Mouse (Mus musculus) cortical plate, adult 2 months (tissue): ENCODE results near the gene Vstm4.

Experiments used
- CTCF ChIP-seq: fragments of 200-500 bp; IDR thresholded peaks from 2 replicates; pipeline ENCODE4 v1.5.1; 2011; ENCODE audit warnings: mild to moderate bottlenecking, control low read depth, low read length; ENCODE audit not compliant: insufficient read depth; ENCODE audit errors: extremely low read depth
- POLR2A ChIP-seq: fragments of 200-500 bp; IDR thresholded peaks from 2 replicates; pipeline ENCODE4 v1.6.1; 2011; ENCODE audit warnings: mild to moderate bottlenecking, low read length, control low read depth; ENCODE audit not compliant: insufficient read depth; ENCODE audit errors: extremely low read depth

DNA sequence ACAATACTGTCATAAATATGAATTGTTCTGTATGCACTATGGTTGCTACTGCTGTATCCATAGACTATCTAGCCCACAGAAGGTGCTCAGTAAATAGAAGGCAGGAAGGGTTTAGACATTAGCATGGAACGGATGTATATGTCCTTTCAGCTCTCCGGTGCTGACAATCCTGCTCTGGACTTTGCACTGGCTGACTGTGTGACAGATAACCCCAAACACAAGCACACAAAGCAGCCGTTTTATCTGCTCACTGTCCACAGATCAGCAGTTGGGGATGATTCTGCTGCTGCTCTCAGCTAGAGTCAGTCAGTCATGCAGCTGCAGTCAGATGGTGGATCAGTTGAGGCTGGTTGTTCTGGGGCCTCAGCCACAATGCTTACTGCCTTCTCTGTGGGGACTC, 46.6 kb downstream of the Vstm4 start:
- TF ChIP-seq CTCF = no peak
- no peak for TF ChIP-seq POLR2A
